Mouse (Mus musculus): ENCODE measurements around the gene Rpa2.

Gene Rpa2

DNA sequence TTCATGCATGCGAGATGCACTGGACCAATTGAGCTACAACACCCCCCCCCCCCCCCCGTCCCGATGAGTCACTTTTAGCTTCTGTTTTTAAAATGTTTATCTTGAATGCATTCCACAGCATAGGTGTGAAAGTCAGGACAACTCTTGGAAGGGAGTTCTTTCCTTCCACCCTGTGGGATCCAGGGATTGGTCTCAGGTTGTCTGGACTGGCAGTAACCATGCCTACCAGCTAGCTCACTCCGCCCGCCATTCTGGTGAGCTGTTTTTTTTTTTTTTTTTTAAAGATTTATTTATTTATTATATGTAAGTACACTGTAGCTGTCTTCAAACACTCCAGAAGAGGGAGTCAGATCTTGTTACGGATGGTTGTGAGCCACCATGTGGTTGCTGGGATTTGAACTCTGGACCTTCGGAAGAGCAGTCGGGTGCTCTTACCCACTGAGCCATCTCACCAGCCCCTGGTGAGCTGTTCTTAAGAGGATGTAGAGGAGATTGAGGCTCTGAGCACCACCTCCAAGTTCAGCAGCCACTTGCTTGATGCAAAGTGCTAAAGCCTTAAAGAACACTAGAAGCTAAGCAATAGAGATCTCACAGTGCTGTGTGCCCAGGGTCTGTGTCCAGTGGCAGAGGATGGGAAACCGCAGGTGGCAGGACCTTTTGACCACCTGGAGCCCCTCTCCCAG lies 25.3 kb downstream of the Rpa2 start:
- CTCF ChIA-PET, result interaction anchor here (0.6 to 4.4 kb wide), 9 partner anchors 8 to 569 kb away, joined by 3 to 39 read pairs (median 4); no protein-coding TSS in a partner anchor
- POLR2A ChIA-PET, result interaction anchor here (0.5 to 30.7 kb wide), 23 partner anchors 8 to 569 kb away, joined by 3 to 609 read pairs (median 5); partner anchors contain the start of genes Ppp1r8 (in 3 of the 4), Rpa2 (in 3 of the 4) and Smpdl3b (in 2 of the 4)

DNA sequence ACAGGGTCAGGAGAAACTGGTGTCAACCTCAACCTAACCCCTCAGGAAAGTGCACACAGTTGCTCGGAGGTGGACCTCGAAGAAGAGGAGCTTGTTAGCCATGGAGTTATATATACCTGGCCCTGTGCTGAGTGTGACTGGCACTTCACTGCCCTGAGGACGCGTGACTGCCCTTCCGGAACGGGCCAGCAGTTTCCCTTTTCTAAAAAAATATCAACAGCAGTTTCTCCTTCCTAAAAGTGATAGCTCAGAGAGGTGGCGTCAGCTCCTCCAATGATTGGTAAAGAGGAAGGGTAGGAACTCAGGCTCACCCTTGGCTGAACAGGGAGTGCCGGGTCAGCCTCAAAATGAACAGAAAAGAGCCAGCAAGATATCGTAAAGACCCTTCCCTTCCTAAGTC lies 25.9 kb downstream of the Rpa2 start:
- ChIA-PET POLR2A (interaction anchor here (0.6 to 30.7 kb wide), 21 partner anchors 8 to 288 kb away, joined by 3 to 609 read pairs (median 5); partner anchors contain the start of genes Ppp1r8 (in 3 of the 4), Rpa2 (in 2 of the 4) and Smpdl3b (in 1 of the 4)), CTCF (interaction anchor here (0.6 to 4.4 kb wide), 12 partner anchors 8 to 569 kb away, joined by 3 to 39 read pairs (median 4); no protein-coding TSS in a partner anchor)

DNA sequence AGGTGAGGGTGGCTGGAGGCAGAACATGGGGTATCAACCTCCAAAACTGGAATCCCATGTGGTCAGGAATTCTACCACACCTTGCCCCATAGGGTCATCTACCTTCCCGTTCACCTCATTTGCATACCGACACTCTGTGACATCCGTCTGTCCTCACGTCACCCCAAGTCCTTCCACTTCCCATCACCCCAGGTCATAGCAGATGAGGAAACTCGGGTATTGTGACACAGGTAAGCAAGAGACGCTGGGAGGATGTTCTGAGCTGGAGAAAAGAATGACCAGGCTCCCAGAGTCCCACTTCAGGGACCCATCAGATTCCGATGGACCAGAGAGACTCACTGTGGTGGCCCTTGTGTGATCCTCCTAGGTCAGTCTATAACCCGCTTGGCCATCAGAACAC lies 26.6 kb downstream of the Rpa2 start:
- ChIA-PET POLR2A (interaction anchor here (0.6 to 30.7 kb wide), 19 partner anchors 11 to 287 kb away, joined by 3 to 609 read pairs (median 5); partner anchors contain the start of genes Ppp1r8 (in 2 of the 4), Rpa2 (in 1 of the 4) and Smpdl3b (in 1 of the 4)), CTCF (interaction anchor here in 3 of 4 experiments (0.6 to 4.4 kb wide), 7 partner anchors 9 to 215 kb away, joined by 3 to 39 read pairs (median 5); no protein-coding TSS in a partner anchor)

DNA sequence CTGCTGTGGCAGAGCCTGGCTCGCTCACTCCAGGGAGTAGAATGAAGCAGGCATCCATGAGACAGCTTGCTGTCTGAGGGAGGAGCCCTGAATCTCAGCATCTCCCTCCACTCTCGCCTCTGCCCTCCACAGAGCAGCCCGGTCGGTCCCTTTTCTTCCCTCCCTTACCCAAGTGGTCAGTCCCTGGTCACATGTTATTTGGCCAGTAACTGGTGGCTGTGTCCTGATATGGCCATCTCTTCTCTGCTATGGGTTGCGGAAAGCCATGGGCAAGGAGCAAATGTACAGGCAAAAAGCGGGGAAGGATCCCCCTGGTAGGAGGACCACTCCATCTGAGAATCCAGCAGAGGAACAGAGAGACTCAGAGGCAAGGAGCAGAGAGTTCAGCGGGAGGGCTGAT lies 27.0 kb downstream of the Rpa2 start:
- ChIA-PET CTCF (interaction anchor here in 3 of 4 experiments (0.7 to 4.4 kb wide), 9 partner anchors 9 to 215 kb away, joined by 3 to 39 read pairs (median 6); no protein-coding TSS in a partner anchor), POLR2A (interaction anchor here (0.6 to 30.7 kb wide), 14 partner anchors 9 to 282 kb away, joined by 3 to 609 read pairs (median 5); partner anchors contain the start of gene Rpa2 (in 1 of the 4))

DNA sequence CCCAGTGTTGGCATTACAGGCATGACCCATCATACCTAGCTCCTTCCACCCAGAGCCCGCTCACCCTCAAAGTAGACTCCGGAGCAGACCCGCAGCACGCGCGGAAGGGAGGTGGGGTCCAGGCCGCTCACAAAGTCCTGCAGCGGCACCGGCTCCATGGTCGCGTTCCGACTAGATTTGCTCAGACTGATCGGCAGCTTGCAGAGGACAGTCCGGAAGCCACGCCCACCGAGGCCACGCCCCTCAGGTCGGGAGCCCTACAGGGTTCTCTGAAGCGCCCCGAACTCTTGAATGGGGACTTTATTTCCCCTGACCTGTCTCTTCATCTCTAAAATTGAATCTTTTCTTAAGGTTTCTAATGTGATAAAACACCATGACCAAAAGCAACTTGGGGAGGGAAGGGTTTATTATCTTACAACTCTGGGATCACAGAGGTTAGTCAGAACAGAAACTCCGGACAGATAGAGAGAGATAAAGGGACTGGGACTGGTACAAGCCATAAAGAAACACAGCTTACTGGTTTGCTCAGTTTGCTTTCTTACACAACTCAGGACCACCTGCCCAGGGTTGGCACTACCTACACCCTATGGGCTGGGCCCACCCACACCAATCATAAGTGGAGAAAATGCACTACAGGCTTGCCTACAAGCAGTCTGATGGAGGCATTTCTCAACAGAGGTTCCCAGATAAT lies 28.2 kb downstream of the Rpa2 start, which contains the start of gene Themis2:
Gene Themis2 (minus strand): TSS at position 192 of the 691 bp plus-strand sequence.
- ChIA-PET POLR2A (interaction anchor here (0.5 to 30.7 kb wide), 19 partner anchors 8 to 497 kb away, joined by 3 to 609 read pairs (median 5); partner anchors contain the start of genes Ppp1r8 (in 2 of the 4), Rpa2 (in 2 of the 4) and Smpdl3b (in 1 of the 4)), CTCF (interaction anchor here in 3 of 4 experiments (0.5 to 4.4 kb wide), 12 partner anchors 10 to 196 kb away, joined by 3 to 39 read pairs (median 4); no protein-coding TSS in a partner anchor)

DNA sequence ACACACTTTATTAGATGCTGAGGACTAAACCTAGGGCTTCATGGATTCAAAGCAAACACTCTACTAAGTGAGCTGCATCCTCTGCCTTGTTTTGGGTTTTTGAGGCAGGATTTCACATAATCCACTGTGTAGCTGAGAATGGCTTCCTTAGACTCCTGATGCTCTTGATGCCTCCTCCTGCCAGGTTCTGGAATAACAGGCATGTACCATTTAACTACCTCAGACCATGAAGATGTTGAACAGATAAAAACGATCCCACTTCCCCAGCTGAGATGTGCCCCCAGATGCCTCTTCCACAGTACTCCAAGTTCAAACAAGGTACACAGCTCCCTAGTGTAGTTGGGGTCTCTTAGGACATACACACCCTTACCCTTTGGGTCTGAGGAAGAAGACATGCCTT lies 29.3 kb downstream of the Rpa2 start:
- ChIA-PET CTCF (interaction anchor here in 2 of 4 experiments (0.5 to 3.5 kb wide), 4 partner anchors 20 to 26 kb away, joined by 4 to 12 read pairs (median 8); no protein-coding TSS in a partner anchor), POLR2A (interaction anchor here in 3 of 4 experiments (0.6 to 30.7 kb wide), 5 partner anchors 16 to 127 kb away, joined by 3 to 609 read pairs (median 8); partner anchors contain the start of genes Ppp1r8 (in 1 of the 3) and Rpa2 (in 1 of the 3))

DNA sequence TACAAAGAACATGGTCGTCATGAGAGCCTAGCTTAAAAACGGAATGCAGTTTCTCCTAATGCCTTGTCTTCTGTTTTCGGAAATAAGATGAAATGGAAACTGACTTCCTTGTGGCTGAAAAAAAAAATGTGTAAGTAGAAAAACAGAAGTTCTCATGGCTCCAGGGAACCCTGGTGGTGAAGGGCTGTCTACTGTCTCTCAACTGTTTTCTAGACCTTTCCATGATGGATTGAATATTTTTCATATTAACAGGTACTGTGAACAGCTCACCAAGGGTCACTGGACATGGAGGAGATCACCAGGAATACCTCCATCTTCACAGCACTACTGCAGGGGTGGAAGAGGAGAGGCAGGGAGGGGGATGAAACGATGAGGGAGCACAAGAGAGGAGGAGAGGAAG lies 29.9 kb downstream of the Rpa2 start:
- CTCF ChIA-PET, result interaction anchor here in 3 of 4 experiments (0.6 to 3.5 kb wide), 4 partner anchors 21 to 27 kb away, joined by 3 to 12 read pairs (median 4); no protein-coding TSS in a partner anchor
- POLR2A ChIA-PET, result interaction anchor here in 3 of 4 experiments (0.7 to 30.7 kb wide), 5 partner anchors 15 to 45 kb away, joined by 3 to 609 read pairs (median 5); partner anchors contain the start of genes Ppp1r8 (in 1 of the 3) and Rpa2 (in 1 of the 3)

DNA sequence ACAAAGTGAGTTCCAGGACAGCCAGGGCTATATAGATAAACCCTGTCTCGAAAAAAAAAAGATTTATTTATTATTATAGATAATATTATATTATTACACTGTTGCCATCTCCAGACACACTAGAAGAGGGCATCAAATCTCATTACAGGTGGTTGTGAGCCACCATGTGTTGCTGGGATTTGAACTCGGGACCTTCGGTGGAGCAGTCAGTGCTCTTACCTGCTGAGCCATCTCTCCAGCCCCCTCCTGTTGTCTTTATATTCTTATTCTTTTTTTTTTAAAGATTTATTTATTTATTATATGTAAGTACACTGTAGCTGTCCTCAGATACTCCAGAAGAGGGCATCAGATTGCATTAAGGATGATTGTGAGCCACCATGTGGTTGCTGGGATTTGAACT lies 30.5 kb downstream of the Rpa2 start:
- CTCF ChIA-PET, result interaction anchor here in 2 of 4 experiments (1.2 to 3.5 kb wide), 2 partner anchors 25 kb away, joined by 4 to 12 read pairs; no protein-coding TSS in a partner anchor

DNA sequence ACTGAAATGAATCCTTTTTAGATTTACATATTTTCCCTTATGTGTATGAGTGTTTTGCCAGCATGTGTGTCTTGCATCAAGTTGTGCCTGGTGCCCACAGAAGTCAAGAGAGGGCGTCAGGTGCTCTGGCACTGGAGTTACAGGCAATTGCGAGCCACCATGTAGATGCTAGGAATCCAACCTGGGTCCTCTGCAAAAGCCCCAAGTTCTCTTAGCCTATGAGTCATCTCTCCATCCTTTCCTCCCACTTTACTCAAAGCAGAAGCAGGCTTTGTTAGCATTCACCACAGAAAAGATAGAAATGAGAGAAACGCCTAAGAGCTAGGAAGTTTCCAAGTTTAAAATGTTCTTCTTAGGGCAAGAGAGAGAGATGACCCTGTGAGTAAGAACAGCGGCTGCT lies 31.7 kb downstream of the Rpa2 start:
- ChIA-PET POLR2A (interaction anchor here in 2 of 4 experiments (1.4 to 30.7 kb wide), 5 partner anchors 22 to 62 kb away, joined by 4 to 609 read pairs (median 6); partner anchors contain the start of genes Ppp1r8 (in 1 of the 2) and Rpa2 (in 1 of the 2)), CTCF (interaction anchor here in 2 of 4 experiments (0.5 to 3.5 kb wide), 2 partner anchors 24 to 1371 kb away, joined by 12 to 16 read pairs; no protein-coding TSS in a partner anchor)

More for the DNA sequence above, 30.5 kb downstream of the Rpa2 start:
- POLR2A ChIA-PET, result interaction anchor here in 2 of 4 experiments (1.5 to 30.7 kb wide), 3 partner anchors 20 to 44 kb away, joined by 8 to 609 read pairs (median 10); partner anchors contain the start of genes Ppp1r8 (in 1 of the 2) and Rpa2 (in 1 of the 2)

DNA sequence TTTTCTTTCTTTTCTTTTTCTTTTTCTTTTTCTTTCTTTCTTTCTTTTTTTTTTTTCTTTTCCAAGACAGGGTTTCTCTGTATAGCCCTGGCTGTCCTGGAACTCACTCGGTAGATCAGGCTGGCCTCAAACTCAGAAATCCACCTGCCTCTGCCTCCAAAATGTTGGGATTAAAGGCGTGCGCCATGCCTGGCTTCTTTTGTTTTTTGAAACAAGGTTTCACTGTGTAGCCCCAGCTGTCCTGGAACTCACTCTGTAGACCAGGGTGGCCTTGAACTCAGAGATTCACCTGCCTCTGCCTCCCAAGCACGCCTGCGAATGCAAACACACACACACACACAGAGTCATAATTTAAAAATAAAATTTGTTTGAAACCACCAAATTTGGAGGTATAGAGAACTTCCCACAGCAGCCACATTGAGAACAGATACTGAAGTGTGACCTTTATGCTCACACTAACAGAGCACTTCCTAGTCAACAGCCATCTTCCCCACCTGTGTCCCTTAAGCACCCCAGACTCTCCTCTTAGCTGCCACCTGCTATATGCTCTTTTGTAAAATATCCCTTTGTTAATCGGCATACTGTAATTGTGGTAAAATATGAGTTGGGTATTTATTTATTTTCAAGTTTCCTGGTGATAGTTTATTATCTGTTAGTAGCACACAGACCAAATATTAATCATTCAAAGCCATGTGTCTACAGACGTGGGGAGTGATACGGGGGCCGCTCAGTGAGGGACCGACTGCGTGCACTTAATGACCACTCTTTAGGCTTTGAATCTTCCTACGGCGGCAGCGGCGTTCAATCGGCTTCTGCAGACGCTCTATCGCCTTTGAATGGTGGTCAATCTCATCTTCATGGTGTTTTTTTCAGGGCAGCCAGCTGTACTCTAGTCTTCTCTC lies 33.3 kb downstream of the Rpa2 start:
- CTCF ChIA-PET, result interaction anchor here in 2 of 4 experiments (0.6 to 1.1 kb wide), 3 partner anchors 22 to 23 kb away, joined by 3 to 5 read pairs (median 4); no protein-coding TSS in a partner anchor

DNA sequence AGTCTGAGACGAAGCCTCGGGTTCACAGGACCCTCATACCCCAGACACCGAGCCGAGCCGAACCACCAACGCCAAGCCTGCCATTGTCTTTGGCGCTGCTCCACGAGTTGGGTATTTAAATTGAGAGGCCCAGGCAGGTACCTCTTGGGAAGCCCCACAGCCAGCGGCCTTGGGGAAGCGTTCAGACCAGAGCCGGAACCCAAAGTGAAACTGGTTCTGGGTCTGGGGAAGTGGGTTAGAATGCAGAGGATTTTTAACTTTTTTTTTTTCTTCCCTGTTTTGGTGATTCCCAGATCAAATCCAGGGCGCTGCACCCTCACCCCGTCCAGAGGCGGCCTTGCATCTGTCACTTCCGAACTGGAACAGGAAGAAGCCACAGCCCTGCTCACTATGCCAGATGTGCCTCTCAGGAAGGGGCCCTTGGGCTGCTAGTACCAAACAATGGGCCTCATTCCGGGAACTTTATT lies 34.1 kb downstream of the Rpa2 start:
- CTCF ChIA-PET, result interaction anchor here in 2 of 4 experiments (0.6 to 1.0 kb wide), 2 partner anchors 22 kb away, joined by 4 to 5 read pairs; no protein-coding TSS in a partner anchor
- POLR2A ChIA-PET, result interaction anchor here in 3 of 4 experiments (0.6 to 30.7 kb wide), 9 partner anchors 8 to 67 kb away, joined by 3 to 609 read pairs (median 3); partner anchors contain the start of genes Ppp1r8 (in 1 of the 3), Rpa2 (in 1 of the 3) and Smpdl3b (in 1 of the 3)

More for the DNA sequence above, 33.3 kb downstream of the Rpa2 start:
- POLR2A ChIA-PET, result interaction anchor here (0.6 to 30.7 kb wide), 14 partner anchors 8 to 680 kb away, joined by 3 to 609 read pairs (median 3); partner anchors contain the start of genes Ppp1r8 (in 1 of the 4), Rpa2 (in 1 of the 4) and Smpdl3b (in 1 of the 4)

DNA sequence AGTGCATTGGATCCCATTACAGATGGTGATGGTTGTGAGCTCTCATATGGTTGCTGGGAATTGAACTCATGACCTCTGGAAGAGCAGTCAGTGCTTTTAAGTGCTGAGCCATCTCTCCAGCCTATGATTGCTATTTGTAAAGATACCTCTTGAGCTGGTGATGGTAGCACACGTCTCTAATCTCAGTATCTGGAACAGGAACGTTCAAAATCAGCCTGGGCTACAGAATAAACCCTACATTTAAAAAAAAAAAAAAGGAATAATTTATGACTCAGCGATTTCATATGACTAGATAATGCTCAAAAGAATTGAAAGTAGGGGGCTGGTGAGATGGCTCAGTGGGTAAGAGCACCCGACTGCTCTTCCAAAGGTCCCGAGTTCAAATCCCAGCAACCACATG lies 35.1 kb downstream of the Rpa2 start:
- ChIA-PET POLR2A (interaction anchor here in 3 of 4 experiments (0.6 to 30.7 kb wide), 8 partner anchors 11 to 271 kb away, joined by 3 to 609 read pairs (median 4); partner anchors contain the start of genes Rpa2 (in 1 of the 3) and Smpdl3b (in 1 of the 3)), CTCF (interaction anchor here in 3 of 4 experiments (0.5 to 1.2 kb wide), 5 partner anchors 13 to 290 kb away, joined by 3 to 8 read pairs (median 3); no protein-coding TSS in a partner anchor)

DNA sequence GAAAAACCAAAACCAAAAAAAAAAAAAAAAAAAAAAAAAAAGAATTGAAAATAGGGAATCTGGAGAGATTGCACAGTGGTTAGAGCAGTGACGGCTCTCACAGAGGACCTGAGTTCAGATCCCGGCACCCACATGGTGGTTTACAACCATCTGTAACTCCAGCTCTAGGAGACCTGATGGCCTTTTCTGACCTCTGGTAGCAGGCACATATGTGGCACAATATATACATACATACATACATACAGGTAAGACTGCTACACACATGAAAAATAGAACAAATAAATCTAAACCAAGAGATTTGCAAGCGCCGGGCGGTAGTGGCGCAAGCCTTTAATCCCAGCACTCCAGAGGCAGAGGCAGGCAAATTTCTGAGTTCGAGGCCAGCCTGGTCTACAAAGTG lies 35.7 kb downstream of the Rpa2 start:
- POLR2A ChIA-PET, result interaction anchor here in 2 of 4 experiments (0.6 to 30.7 kb wide), 8 partner anchors 8 to 272 kb away, joined by 3 to 609 read pairs (median 4); partner anchors contain the start of genes Rpa2 (in 1 of the 2) and Themis2 (in 1 of the 2)
- CTCF ChIA-PET, result interaction anchor here in 3 of 4 experiments (0.7 to 1.3 kb wide), 4 partner anchors 20 to 26 kb away, joined by 3 to 14 read pairs (median 5); no protein-coding TSS in a partner anchor

DNA sequence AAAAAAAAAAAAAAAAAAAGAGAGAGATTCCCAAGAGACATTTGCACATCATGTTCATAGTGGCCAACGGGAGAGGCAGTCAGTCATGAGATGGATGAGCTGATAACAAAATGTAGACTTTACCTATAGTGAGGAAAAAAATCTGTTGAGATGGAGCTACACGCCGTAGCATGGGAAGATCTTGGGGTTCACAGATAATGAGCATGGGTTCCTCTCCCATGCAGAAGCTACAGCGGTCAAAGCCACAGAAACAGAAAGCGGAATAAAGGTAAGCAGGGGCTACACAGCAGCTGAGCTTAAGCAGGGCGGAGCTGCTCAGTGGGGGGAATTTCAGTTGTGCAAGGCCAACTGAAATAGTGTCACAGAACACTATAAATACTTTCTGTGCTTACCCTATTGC lies 36.2 kb downstream of the Rpa2 start:
- ChIA-PET POLR2A (interaction anchor here in 2 of 4 experiments (0.6 to 30.7 kb wide), 8 partner anchors 8 to 105 kb away, joined by 3 to 609 read pairs (median 4); partner anchors contain the start of genes Rpa2 (in 1 of the 2) and Themis2 (in 1 of the 2)), CTCF (interaction anchor here in 3 of 4 experiments (0.7 to 1.3 kb wide), 3 partner anchors 19 to 20 kb away, joined by 4 to 14 read pairs (median 6); no protein-coding TSS in a partner anchor)

DNA sequence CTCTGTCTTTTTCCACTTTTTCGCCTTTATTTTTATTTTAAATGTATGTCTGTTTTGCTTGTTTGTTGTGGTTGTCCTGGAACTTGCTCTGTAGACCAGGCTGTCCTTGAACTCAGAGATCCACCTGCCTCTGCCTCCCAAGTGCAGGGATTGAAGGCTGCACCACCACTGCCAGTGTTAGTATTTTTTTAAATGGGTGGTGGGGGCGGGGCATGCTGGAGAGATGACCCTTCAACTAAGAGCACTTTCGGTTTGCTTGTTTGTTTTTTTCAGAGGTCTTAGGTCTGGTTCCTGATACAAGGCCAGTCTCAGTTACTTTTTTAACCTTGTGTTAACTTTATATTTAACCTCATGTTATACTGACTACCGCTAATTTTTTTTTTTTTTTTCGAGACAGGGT lies 37.0 kb downstream of the Rpa2 start:
- POLR2A ChIA-PET, result interaction anchor here in 1 of 4 experiments (0.6 to 30.7 kb wide), 3 partner anchors 12 to 67 kb away, joined by 4 to 609 read pairs (median 4); partner anchors contain the start of gene Rpa2
- CTCF ChIA-PET, result interaction anchor here in 2 of 4 experiments (1.1 to 1.3 kb wide), 2 partner anchors 19 kb away, joined by 4 to 6 read pairs; no protein-coding TSS in a partner anchor

All from embryonic stem cell, embryonic (primary cell).